8 mouse cellular contexts compared by ENCODE assay signal in genomic region chr9:50775662-50776126, GRCm38 (mm10). TPM values are rescaled to one million over a fixed set of nuclear protein-coding genes. Genes with fewer than 3 reads are reported as not detected.
DNase-seq lines count a peak whose midpoint lies in the region; ATAC-seq lines count a peak whose summit lies in the region.

No protein-coding gene starts in this region.

- peak overlapping the region; percentile 81 for H3K27ac ChIP-seq in kidney, embryonic 15.5 days
- H3K27ac ChIP-seq in embryonic facial prominence, embryonic 11.5 days (replicated peaks; ENCODE audit: low read depth, low read length) = peak overlapping the region; percentile 39; the same call in 1 of the 2 replicates
- H3K27ac ChIP-seq in hindbrain, embryonic 16.5 days (ENCODE audit: low read depth, low read length) = peak overlapping the region; percentile 95

- peak; percentile 41 for ATAC-seq in kidney, embryonic 15.5 days (replicated peaks; ENCODE audit: low FRiP score)
- peak; percentile 77 for ATAC-seq in embryonic facial prominence, embryonic 11.5 days (replicated peaks; ENCODE audit: insufficient number of reproducible peaks, low FRiP score, low TSS enrichment, low read depth)
- ATAC-seq in hindbrain, embryonic 16.5 days = peak; percentile 73

- WGBS in kidney, embryonic 15.5 days = under 1% methylated on average over 30 of the region's 30 CpGs
- under 1% methylated on average over 30 of the region's 30 CpGs for WGBS in embryonic facial prominence, embryonic 11.5 days
- WGBS in hindbrain, embryonic 16.5 days = under 1% methylated on average over 30 of the region's 30 CpGs

- H3K27me3 ChIP-seq in kidney, embryonic 15.5 days = no peaks in the 10 kb centered on the region
- H3K27me3 ChIP-seq in embryonic facial prominence, embryonic 11.5 days (ENCODE audit: control insufficient read depth, insufficient read depth, low read length) = no peaks in the 10 kb centered on the region
- no peaks in the 10 kb centered on the region for H3K27me3 ChIP-seq in hindbrain, embryonic 16.5 days (replicated peaks; ENCODE audit: control insufficient read depth, insufficient read depth, low read length)

- DNase-seq in kidney, adult 18-20 months = no peak
- DNase-seq in CD8-positive naive resting alpha-beta T cell, adult 2 months (ENCODE audit: low read depth in 2 of 2, low spot score in 2 of 2) = peak; percentile 4 to 6
- DNase-seq in embryonic facial prominence, embryonic 11.5 days (ENCODE audit: low spot score) = peak; percentile 36
- DNase-seq in mesoderm, embryonic 11.5 days (ENCODE audit: low read depth, low spot score) = peak; percentile 26
- no peak for DNase-seq in natural killer cell, adult 2 months (ENCODE audit: low spot score in 2 of 2)
- no peak for DNase-seq in cerebellum, adult 9-10 months

- H3K9me3 ChIP-seq in kidney, embryonic 15.5 days (replicated peaks) = no peaks in the 10 kb centered on the region
- no peaks in the 10 kb centered on the region for H3K9me3 ChIP-seq in embryonic facial prominence, embryonic 11.5 days (replicated peaks; ENCODE audit: control insufficient read depth, low read length)
- no peaks in the 10 kb centered on the region for H3K9me3 ChIP-seq in hindbrain, embryonic 16.5 days (ENCODE audit: control insufficient read depth, low read length)

- H3K4me1 ChIP-seq in kidney, embryonic 15.5 days = peaks cover 19% of the 10 kb centered on the region
- no peaks in the 10 kb centered on the region for H3K4me1 ChIP-seq in embryonic facial prominence, embryonic 11.5 days (ENCODE audit: control insufficient read depth, insufficient read depth, low read length)
- H3K4me1 ChIP-seq in hindbrain, embryonic 16.5 days (ENCODE audit: control insufficient read depth, insufficient read depth, low read depth, low read length) = peaks cover 15% of the 10 kb centered on the region

- H3K4me2 ChIP-seq in kidney, embryonic 15.5 days = peak overlapping the region; percentile 90
- peak overlapping the region; percentile 74 for H3K4me2 ChIP-seq in embryonic facial prominence, embryonic 11.5 days (ENCODE audit: low read depth, low read length)
- H3K4me2 ChIP-seq in hindbrain, embryonic 16.5 days (ENCODE audit: low read length) = peak overlapping the region; percentile 86

- H3K9ac ChIP-seq in kidney, embryonic 15.5 days = peak overlapping the region; percentile 94
- peak overlapping the region; percentile 93 for H3K9ac ChIP-seq in embryonic facial prominence, embryonic 11.5 days (replicated peaks; ENCODE audit: low read length)
- H3K9ac ChIP-seq in hindbrain, embryonic 16.5 days (ENCODE audit: low read depth, low read length) = peak overlapping the region; percentile 97

- H3K4me3 ChIP-seq in kidney, embryonic 15.5 days (replicated peaks) = peak overlapping the region; percentile 94
- peak overlapping the region; percentile 85 for H3K4me3 ChIP-seq in embryonic facial prominence, embryonic 11.5 days (ENCODE audit: low read depth, low read length)
- H3K4me3 ChIP-seq in hindbrain, embryonic 16.5 days (ENCODE audit: low read length) = peak overlapping the region; percentile 95

- peaks cover 39% of the 10 kb centered on the region for H3K36me3 ChIP-seq in kidney, embryonic 15.5 days
- peaks cover 3% of the 10 kb centered on the region for H3K36me3 ChIP-seq in embryonic facial prominence, embryonic 11.5 days (replicated peaks; ENCODE audit: control insufficient read depth, insufficient read depth, low read depth, low read length)
- peaks cover 8% of the 10 kb centered on the region; the same call in 1 of the 2 replicates for H3K36me3 ChIP-seq in hindbrain, embryonic 16.5 days (ENCODE audit: control insufficient read depth, insufficient read depth, low read length)

RNA-seq across cellular contexts. Expression of gene 1110032A03Rik, which starts 0.4 kb away (rescaled TPM):
- 30.1 and 35.0 TPM in 2 replicates for polyA plus RNA-seq in kidney, embryonic 15.5 days (2015; fragmentation: Nextera tagmentation; extraction: Ambion mirVana)
- polyA plus RNA-seq in embryonic facial prominence, embryonic 11.5 days (2014; fragmentation: Nextera tagmentation; extraction: Ambion mirVana) = 32.4 and 33.3 TPM in 2 replicates
- 57.7 and 61.7 TPM in 2 replicates for polyA plus RNA-seq in hindbrain, embryonic 16.5 days (2015; fragmentation: Nextera tagmentation; extraction: Ambion mirVana)

RNA-seq across cellular contexts. Expression of gene Alg9, which starts 0.9 kb away (rescaled TPM):
- polyA plus RNA-seq in kidney, embryonic 15.5 days (2015; fragmentation: Nextera tagmentation; extraction: Ambion mirVana) = 35.6 and 35.9 TPM in 2 replicates
- 41.6 and 43.2 TPM in 2 replicates for polyA plus RNA-seq in embryonic facial prominence, embryonic 11.5 days (2014; fragmentation: Nextera tagmentation; extraction: Ambion mirVana)
- 57.9 and 65.7 TPM in 2 replicates for polyA plus RNA-seq in hindbrain, embryonic 16.5 days (2015; fragmentation: Nextera tagmentation; extraction: Ambion mirVana)

RNA-seq across cellular contexts. Expression of gene Fdxacb1, which starts 7.7 kb away (rescaled TPM):
- 10.9 and 11.7 TPM in 2 replicates for polyA plus RNA-seq in kidney, embryonic 15.5 days (2015; fragmentation: Nextera tagmentation; extraction: Ambion mirVana)
- 14.1 and 14.3 TPM in 2 replicates for polyA plus RNA-seq in embryonic facial prominence, embryonic 11.5 days (2014; fragmentation: Nextera tagmentation; extraction: Ambion mirVana)
- polyA plus RNA-seq in hindbrain, embryonic 16.5 days (2015; fragmentation: Nextera tagmentation; extraction: Ambion mirVana) = 10.7 and 11.1 TPM in 2 replicates

RNA-seq across cellular contexts. Expression of gene Hspb2, which starts 23.5 kb away (rescaled TPM):
- polyA plus RNA-seq in kidney, embryonic 15.5 days (2015; fragmentation: Nextera tagmentation; extraction: Ambion mirVana) = 8.1 and 10.5 TPM in 2 replicates
- 3.0 and 4.4 TPM in 2 replicates for polyA plus RNA-seq in embryonic facial prominence, embryonic 11.5 days (2014; fragmentation: Nextera tagmentation; extraction: Ambion mirVana)
- polyA plus RNA-seq in hindbrain, embryonic 16.5 days (2015; fragmentation: Nextera tagmentation; extraction: Ambion mirVana) = 1.1 and 5.2 TPM in 2 replicates

RNA-seq across cellular contexts. Expression of gene Cryab, which starts 24.6 kb away (rescaled TPM):
- 53.1 and 59.0 TPM in 2 replicates for polyA plus RNA-seq in kidney, embryonic 15.5 days (2015; fragmentation: Nextera tagmentation; extraction: Ambion mirVana)
- 17.4 and 23.2 TPM in 2 replicates for polyA plus RNA-seq in embryonic facial prominence, embryonic 11.5 days (2014; fragmentation: Nextera tagmentation; extraction: Ambion mirVana)
- 16.3 and 20.9 TPM in 2 replicates for polyA plus RNA-seq in hindbrain, embryonic 16.5 days (2015; fragmentation: Nextera tagmentation; extraction: Ambion mirVana)

Comparison
In these comparisons a context has a peak if more than half of its experiments do, and no peak if none do; other contexts are left out.
1. H3K27ac ChIP-seq: peak in every context shown above with its lines; median percentile 95 in hindbrain, embryonic 16.5 days; 81 in kidney, embryonic 15.5 days; 39 in embryonic facial prominence, embryonic 11.5 days.
2. DNase-seq: peak in CD8-positive naive resting alpha-beta T cell, adult 2 months (2 of 2), embryonic facial prominence, embryonic 11.5 days (single experiment) and mesoderm, embryonic 11.5 days (single experiment); none in kidney, adult 18-20 months (single experiment), natural killer cell, adult 2 months (0 of 2) and cerebellum, adult 9-10 months (single experiment).
3. Peak in every context shown above with its lines, with median percentiles within 50 percentile points of each other: ATAC-seq, H3K4me2 ChIP-seq, H3K4me3 ChIP-seq and H3K9ac ChIP-seq.